ENCODE assay signal across 8 mouse cellular contexts in genomic region chr15:10712288-10712687, GRCm38 (mm10). TPM values are rescaled to one million over a fixed set of nuclear protein-coding genes. Genes with fewer than 3 reads are reported as not detected.
A peak's percentile ranks its signal among the peaks of the same experiment; 100 is the strongest.
DNase-seq lines count a peak whose midpoint lies in the region; ATAC-seq lines count a peak whose summit lies in the region.

No protein-coding gene starts in this region.

- ATAC-seq in heart, embryonic 13.5 days (ENCODE audit: extremely low read depth, insufficient number of reproducible peaks, low FRiP score, low TSS enrichment): no peak
- ATAC-seq in embryonic facial prominence, embryonic 11.5 days (replicated peaks; ENCODE audit: insufficient number of reproducible peaks, low FRiP score, low TSS enrichment, low read depth): no peak
- no peak for ATAC-seq in hindbrain, embryonic 13.5 days (ENCODE audit: low FRiP score)
- ATAC-seq in midbrain, embryonic 11.5 days (ENCODE audit: low FRiP score): no peak

- H3K4me3 ChIP-seq in heart, embryonic 13.5 days: peak overlapping the region; percentile 71
- H3K4me3 ChIP-seq in embryonic facial prominence, embryonic 11.5 days (ENCODE audit: low read depth, low read length): peak overlapping the region; percentile 69
- H3K4me3 ChIP-seq in hindbrain, embryonic 13.5 days: peak overlapping the region; percentile 72
- peak overlapping the region; percentile 93 for H3K4me3 ChIP-seq in midbrain, embryonic 11.5 days (ENCODE audit: low read depth, low read length)

- H3K9ac ChIP-seq in heart, embryonic 13.5 days: peak overlapping the region; percentile 89; the same call in 1 of the 2 replicates
- no peak overlapping the region for H3K9ac ChIP-seq in embryonic facial prominence, embryonic 11.5 days (replicated peaks; ENCODE audit: low read length)
- H3K9ac ChIP-seq in hindbrain, embryonic 13.5 days: peak overlapping the region; percentile 88
- H3K9ac ChIP-seq in midbrain, embryonic 11.5 days (ENCODE audit: low read length): peak overlapping the region; percentile 96; the same call in 1 of the 2 replicates

- peaks cover 10% of the 10 kb centered on the region for H3K4me1 ChIP-seq in heart, embryonic 13.5 days
- 0 out of 2 replicates have a peak, but pooled peaks cover 2% of the 10 kb centered on the region for H3K4me1 ChIP-seq in embryonic facial prominence, embryonic 11.5 days (ENCODE audit: control insufficient read depth, insufficient read depth, low read length)
- peaks cover 34% of the 10 kb centered on the region for H3K4me1 ChIP-seq in hindbrain, embryonic 13.5 days (replicated peaks)
- H3K4me1 ChIP-seq in midbrain, embryonic 11.5 days (ENCODE audit: control insufficient read depth, insufficient read depth, low read length): peaks cover 22% of the 10 kb centered on the region

- H3K9me3 ChIP-seq in heart, embryonic 13.5 days: peaks cover 7% of the 10 kb centered on the region; the same call in 1 of the 2 replicates
- H3K9me3 ChIP-seq in embryonic facial prominence, embryonic 11.5 days (replicated peaks; ENCODE audit: control insufficient read depth, low read length): no peaks in the 10 kb centered on the region
- H3K9me3 ChIP-seq in hindbrain, embryonic 13.5 days: no peaks in the 10 kb centered on the region
- H3K9me3 ChIP-seq in midbrain, embryonic 11.5 days (ENCODE audit: control insufficient read depth, low read length): no peaks in the 10 kb centered on the region; the same call in 1 of the 2 replicates

- H3K36me3 ChIP-seq in heart, embryonic 13.5 days: peaks cover 16% of the 10 kb centered on the region
- H3K36me3 ChIP-seq in embryonic facial prominence, embryonic 11.5 days (replicated peaks; ENCODE audit: control insufficient read depth, insufficient read depth, low read depth, low read length): peaks cover 2% of the 10 kb centered on the region; the same call in 1 of the 2 replicates
- H3K36me3 ChIP-seq in hindbrain, embryonic 13.5 days: no peaks in the 10 kb centered on the region
- peaks cover 8% of the 10 kb centered on the region; the same call in 1 of the 2 replicates for H3K36me3 ChIP-seq in midbrain, embryonic 11.5 days (ENCODE audit: control insufficient read depth, insufficient read depth, low read length)

- no peak for DNase-seq in heart, adult 8-10 months (ENCODE audit: low spot score)
- DNase-seq in embryonic facial prominence, embryonic 11.5 days (ENCODE audit: low spot score): no peak
- DNase-seq in midbrain, embryonic 11.5 days (ENCODE audit: low spot score, missing footprints): peak; percentile 76
- no peak for DNase-seq in right cerebral cortex, postnatal 4 days
- no peak for DNase-seq in layer of hippocampus, postnatal 36 days
- no peak for DNase-seq in kidney, postnatal 14 days

- H3K27me3 ChIP-seq in heart, embryonic 13.5 days (replicated peaks): peaks cover 46% of the 10 kb centered on the region
- H3K27me3 ChIP-seq in embryonic facial prominence, embryonic 11.5 days (ENCODE audit: control insufficient read depth, insufficient read depth, low read length): no peaks in the 10 kb centered on the region
- peaks cover 6% of the 10 kb centered on the region; the same call in 1 of the 2 replicates for H3K27me3 ChIP-seq in hindbrain, embryonic 13.5 days
- H3K27me3 ChIP-seq in midbrain, embryonic 11.5 days (ENCODE audit: control insufficient read depth, insufficient read depth, low read length): no peaks in the 10 kb centered on the region

- no peak overlapping the region for H3K27ac ChIP-seq in heart, embryonic 13.5 days (replicated peaks)
- no peak overlapping the region for H3K27ac ChIP-seq in embryonic facial prominence, embryonic 11.5 days (replicated peaks; ENCODE audit: low read depth, low read length)
- H3K27ac ChIP-seq in hindbrain, embryonic 13.5 days: no peak overlapping the region
- H3K27ac ChIP-seq in midbrain, embryonic 11.5 days (ENCODE audit: low read depth, low read length): no peak overlapping the region

- WGBS in heart, embryonic 13.5 days: 83% methylated on average over 3 of the region's 3 CpGs
- WGBS in embryonic facial prominence, embryonic 11.5 days: 81% methylated on average over 3 of the region's 3 CpGs
- WGBS in hindbrain, embryonic 13.5 days: 65% methylated on average over 3 of the region's 3 CpGs
- 68% methylated on average over 3 of the region's 3 CpGs for WGBS in midbrain, embryonic 11.5 days

- H3K4me2 ChIP-seq in heart, embryonic 13.5 days: peak overlapping the region; percentile 96
- H3K4me2 ChIP-seq in embryonic facial prominence, embryonic 11.5 days (ENCODE audit: low read depth, low read length): peak overlapping the region; percentile 81
- H3K4me2 ChIP-seq in hindbrain, embryonic 13.5 days: peak overlapping the region; percentile 97
- peak overlapping the region; percentile 83 for H3K4me2 ChIP-seq in midbrain, embryonic 11.5 days

RNA-seq across cellular contexts. Expression of gene Rai14, which starts 2.1 kb away (rescaled TPM):
- polyA plus RNA-seq in heart, embryonic 13.5 days (2015; fragmentation: Nextera tagmentation; extraction: Ambion mirVana): 15.3 and 17.1 TPM in 2 replicates
- total RNA-seq in heart, adult 8-10 months (2022): 1 to 10 TPM; 3.3 to 4.1 (median 3.6) TPM
- polyA plus RNA-seq in embryonic facial prominence, embryonic 11.5 days (2014; fragmentation: Nextera tagmentation; extraction: Ambion mirVana): 76.4 and 92.0 TPM in 2 replicates
- 19.1 and 26.4 TPM in 2 replicates for polyA plus RNA-seq in hindbrain, embryonic 13.5 days (2015; fragmentation: Nextera tagmentation; extraction: Ambion mirVana)
- polyA plus RNA-seq in midbrain, embryonic 11.5 days (2014; fragmentation: Nextera tagmentation; extraction: Ambion mirVana): 74.7 and 80.6 TPM in 2 replicates
- total RNA-seq in layer of hippocampus, postnatal 36 days (2021): 1 to 10 TPM; 4.8 to 5.6 TPM
